Mouse (Mus musculus): ENCODE measurements around the gene Adcy1.
A peak's percentile ranks its signal among the peaks of the same experiment; 100 is the strongest.

Gene Adcy1

GRCm38 (mm10) chr11:7063001-7063584 is at the start of gene Adcy1:
Adcy1 (plus strand) TSS chr11:7063489.
- DNase-seq: no peak

GRCm38 (mm10) chr11:7016907-7017306 is 46.4 kb upstream of the Adcy1 start:
- no peak for DNase-seq

- peak; percentile 43 for DNase-seq
Measured at GRCm38 (mm10) chr11:7018078-7018477, 45.2 kb upstream of the Adcy1 start.

GRCm38 (mm10) chr11:7019006-7019525 is 44.2 kb upstream of the Adcy1 start:
- DNase-seq: peak; percentile 10

- peak; percentile 72 for DNase-seq
Measured at GRCm38 (mm10) chr11:7033063-7033462, 30.2 kb upstream of the Adcy1 start.

- DNase-seq: peak; percentile 9
Measured at GRCm38 (mm10) chr11:7039722-7040121, 23.6 kb upstream of the Adcy1 start.

- DNase-seq: peak; percentile 73
Measured at GRCm38 (mm10) chr11:7040801-7041200, 22.5 kb upstream of the Adcy1 start.

GRCm38 (mm10) chr11:7047176-7047575 is 16.1 kb upstream of the Adcy1 start:
- peak; percentile 73 for DNase-seq

- no peak for DNase-seq
Measured at GRCm38 (mm10) chr11:7047584-7047983, 15.7 kb upstream of the Adcy1 start.

GRCm38 (mm10) chr11:7053710-7054109 is 9.6 kb upstream of the Adcy1 start:
- peak; percentile 34 for DNase-seq

GRCm38 (mm10) chr11:7054662-7055265 is 8.5 kb upstream of the Adcy1 start:
- DNase-seq: peak; percentile 64

- DNase-seq: peak; percentile 93
Measured at GRCm38 (mm10) chr11:7055455-7056017, 7.8 kb upstream of the Adcy1 start.

- no peak for DNase-seq
Measured at GRCm38 (mm10) chr11:7056121-7056520, 7.2 kb upstream of the Adcy1 start.

- no peak for DNase-seq
Measured at GRCm38 (mm10) chr11:7057781-7058180, 5.5 kb upstream of the Adcy1 start.

GRCm38 (mm10) chr11:7061961-7062360 is 1.3 kb upstream of the Adcy1 start:
- no peak for DNase-seq

- DNase-seq: no peak
Measured at GRCm38 (mm10) chr11:7062566-7062965, 723 bp upstream of the Adcy1 start.

- no peak for DNase-seq
Measured at GRCm38 (mm10) chr11:7063681-7064267, 485 bp downstream of the Adcy1 start.

- DNase-seq: no peak
Measured at GRCm38 (mm10) chr11:7064484-7065185, 1.3 kb downstream of the Adcy1 start.

- no peak for DNase-seq
Measured at GRCm38 (mm10) chr11:7065388-7065787, 2.1 kb downstream of the Adcy1 start.

- no peak for DNase-seq
Measured at GRCm38 (mm10) chr11:7065876-7066275, 2.6 kb downstream of the Adcy1 start.

GRCm38 (mm10) chr11:7067263-7067662 is 4.0 kb downstream of the Adcy1 start:
- no peak for DNase-seq

- no peak for DNase-seq
Measured at GRCm38 (mm10) chr11:7068479-7069235, 5.4 kb downstream of the Adcy1 start.

Data from heart, adult 11 months (tissue).